Mouse (Mus musculus): Measurements from ENCODE around the gene Arhgap6.
A peak's percentile ranks its signal among the peaks of the same experiment; 100 is the strongest.

Arhgap6 gene

DNA sequence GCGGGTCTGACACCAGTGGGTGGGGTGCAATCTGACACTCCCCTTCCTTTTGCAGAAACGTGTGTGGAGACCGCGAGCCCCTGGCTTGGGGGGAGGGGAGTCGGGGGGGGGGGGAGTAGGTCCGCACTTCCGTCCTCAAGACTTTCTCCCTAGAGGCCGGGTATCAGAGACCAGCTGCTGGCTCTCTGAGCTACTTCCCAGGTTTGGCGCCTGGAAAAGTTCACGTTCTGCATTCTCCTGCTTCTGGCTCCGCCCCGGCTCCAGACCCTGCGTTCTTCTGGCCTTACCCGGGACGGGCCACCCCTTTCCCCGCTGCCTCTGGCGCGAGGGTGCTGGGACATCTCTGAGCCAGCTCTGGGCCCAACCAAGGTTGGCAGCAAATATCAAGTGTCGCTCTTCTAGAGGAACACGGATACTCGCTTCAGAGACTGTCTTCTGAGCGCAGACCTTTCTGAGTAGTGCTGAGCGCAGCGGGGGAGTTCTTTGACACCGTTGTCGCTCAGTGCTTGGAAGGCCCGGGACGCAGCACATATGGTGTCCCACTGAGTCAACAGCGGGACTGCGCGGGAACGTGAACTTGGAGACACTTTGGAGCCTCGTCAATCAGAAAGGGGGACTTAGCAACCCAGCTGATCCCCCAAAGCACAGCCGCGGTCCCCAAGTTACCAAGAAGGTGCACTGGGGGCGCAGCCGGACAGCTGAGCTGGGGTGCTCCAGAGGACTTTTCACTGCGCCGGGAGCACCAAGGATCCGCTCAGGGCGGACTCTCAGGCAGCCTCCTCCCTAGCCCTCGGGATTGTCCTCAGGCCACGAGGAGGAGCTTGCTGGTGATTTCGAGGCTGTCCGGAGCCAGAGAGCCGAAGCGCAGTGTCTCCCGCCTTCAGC lies at the start of gene Arhgap6:
Gene Arhgap6 (plus strand): TSS at position 126 of the 885 bp plus-strand sequence.
- no peak for DNase-seq (ENCODE audit: low spot score)

DNA sequence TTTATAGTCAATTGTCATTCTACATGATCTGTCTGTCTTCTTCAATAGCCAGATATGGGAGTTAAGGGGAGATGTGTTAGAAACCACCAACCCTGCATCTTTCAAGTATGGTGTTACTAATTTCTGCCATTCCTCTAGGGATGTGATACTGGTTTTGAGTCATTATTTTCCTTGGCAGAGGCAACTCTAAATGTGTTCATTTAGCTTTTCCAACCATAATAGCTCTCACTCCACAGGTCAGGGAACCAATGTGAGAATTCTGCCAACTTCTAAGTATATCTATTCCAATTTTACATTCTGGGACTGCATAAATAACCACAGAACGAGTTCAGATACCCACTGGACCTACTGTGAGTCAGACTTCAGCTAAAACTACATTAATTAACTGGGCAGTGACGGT lies 47.9 kb upstream of the Arhgap6 start:
- DNase-seq (ENCODE audit: low spot score): no peak

DNA sequence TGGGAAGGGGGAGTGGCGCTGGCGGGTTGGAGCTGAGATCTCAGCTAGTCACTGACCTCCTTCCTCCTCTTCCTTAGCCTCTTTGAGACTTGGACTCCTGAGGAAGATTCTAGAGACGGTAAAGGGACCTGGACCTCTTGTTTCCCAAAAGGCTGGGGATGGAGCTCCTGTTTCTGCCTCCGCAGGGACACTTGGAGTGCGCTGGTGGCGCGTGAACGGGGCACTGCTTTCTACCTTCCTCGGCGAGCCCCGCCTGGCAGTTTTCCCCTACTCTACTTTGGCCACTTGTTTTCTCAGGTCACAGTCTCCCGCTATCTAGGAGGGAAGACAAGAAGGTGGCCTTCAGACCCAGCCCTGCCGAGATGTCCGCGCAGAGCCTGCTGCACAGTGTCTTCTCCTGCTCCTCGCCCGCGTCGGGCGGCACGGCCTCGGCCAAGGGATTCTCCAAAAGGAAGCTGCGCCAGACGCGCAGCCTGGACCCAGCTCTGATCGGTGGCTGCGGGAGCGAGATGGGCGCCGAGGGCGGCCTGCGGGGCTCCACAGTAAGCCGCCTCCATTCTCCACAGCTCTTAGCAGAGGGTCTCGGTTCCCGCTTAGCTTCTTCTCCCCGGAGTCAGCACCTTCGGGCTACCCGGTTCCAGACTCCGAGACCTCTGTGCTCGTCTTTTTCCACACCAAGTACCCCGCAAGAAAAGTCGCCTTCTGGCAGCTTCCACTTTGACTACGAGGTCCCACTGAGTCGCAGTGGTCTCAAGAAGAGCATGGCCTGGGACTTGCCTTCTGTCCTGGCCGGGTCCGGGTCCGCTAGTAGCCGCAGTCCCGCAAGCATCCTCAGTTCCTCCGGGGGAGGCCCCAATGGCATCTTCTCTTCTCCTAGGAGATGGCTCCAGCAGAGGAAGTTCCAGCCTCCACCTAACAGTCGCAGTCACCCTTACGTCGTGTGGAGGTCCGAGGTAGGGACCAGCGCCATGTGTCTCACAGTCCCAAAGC lies 1.3 kb downstream of the Arhgap6 start:
- no peak for DNase-seq (ENCODE audit: low spot score)

DNA sequence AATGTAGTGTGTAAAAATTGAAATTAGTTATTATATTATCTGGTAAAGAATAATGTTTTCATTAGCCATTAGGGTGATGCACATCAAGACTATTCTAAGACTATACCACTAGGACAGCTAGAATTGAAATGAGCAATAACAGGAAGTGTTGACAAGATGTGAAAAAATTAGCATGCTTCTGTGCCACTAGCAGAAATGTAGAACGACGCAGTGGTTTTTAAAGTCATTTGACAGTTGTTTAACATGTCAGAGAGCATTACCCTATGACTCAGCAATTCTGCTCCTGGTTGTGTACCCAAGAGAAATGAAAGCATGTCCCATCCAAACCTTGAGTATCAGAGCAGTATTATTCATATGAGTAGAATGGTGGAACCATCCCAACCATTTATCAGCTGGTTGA lies 9.8 kb downstream of the Arhgap6 start:
- no peak for DNase-seq (ENCODE audit: low spot score)

DNA sequence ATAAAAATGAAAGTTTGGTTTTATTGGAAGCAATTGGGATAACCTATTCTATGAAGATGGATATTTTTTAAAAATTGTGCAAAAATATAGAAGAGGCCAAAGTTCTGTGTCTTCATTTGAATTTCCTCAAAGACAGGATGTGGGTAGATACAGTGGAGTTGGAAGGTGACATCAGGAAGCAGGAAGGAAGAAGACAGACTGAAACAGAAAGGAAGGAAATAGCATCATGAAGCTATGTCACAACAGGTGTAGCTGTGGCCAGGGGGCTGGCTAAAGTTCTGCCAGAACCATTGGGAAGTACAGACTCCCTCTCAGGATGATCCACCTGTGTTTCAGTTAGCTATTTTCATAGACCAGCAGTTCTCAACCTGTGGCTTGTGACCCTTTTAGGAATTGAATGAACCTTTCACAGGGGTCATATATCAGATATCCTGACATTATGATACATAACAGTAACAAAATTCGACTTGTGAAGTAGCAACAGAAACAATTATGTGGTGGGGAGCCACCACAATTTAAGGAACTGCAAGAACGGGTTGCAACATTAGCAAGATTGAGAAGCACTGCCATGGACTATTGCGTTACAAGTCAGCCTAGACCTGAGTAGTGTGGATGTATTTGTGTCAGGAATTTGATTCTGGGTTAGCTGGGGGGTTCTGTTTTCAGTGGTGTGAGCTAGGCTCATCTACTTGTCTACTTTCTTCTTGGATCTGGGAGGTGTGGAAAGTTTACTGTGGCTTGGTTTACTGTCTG lies 15.8 kb downstream of the Arhgap6 start:
- DNase-seq (ENCODE audit: low spot score): no peak

DNA sequence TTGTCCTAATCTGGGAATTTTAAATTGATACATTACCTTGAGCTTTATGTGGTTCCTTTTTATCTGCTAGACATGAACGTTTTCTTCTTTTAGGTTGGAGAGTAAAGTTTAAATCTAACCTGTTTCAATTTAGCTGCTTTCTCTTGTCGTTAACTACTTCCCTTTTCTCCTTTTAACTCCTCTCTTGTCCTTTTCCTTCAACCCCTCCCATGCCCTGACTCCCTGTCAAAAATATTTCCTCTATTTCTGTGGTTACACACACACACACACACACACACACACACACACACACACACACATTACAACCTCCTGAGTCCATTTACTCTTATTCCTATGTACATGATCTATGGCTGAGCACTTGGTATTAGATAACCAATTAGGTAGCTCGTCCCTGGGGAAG lies 24.0 kb downstream of the Arhgap6 start:
- DNase-seq (ENCODE audit: low spot score): no peak

DNA sequence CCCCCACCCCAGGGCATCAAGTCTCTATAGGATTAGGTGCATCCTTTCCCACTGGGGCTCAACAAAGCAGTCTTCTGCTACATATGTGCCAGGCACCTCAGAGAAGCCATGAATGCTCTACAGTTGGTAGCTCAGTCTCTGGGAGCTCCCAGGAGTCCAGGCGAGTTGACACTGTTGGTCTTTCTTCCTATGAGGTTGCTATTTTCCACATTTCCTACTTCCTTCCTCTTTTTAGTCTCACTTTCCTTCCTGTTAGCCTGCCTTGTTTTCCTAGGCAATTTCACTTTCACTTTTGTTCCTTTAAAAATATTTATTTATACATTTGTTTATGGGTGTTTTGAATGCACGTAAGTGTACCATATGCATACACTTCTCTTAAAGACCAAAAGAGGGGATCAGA lies 29.3 kb downstream of the Arhgap6 start:
- DNase-seq (ENCODE audit: low spot score): no peak

DNA sequence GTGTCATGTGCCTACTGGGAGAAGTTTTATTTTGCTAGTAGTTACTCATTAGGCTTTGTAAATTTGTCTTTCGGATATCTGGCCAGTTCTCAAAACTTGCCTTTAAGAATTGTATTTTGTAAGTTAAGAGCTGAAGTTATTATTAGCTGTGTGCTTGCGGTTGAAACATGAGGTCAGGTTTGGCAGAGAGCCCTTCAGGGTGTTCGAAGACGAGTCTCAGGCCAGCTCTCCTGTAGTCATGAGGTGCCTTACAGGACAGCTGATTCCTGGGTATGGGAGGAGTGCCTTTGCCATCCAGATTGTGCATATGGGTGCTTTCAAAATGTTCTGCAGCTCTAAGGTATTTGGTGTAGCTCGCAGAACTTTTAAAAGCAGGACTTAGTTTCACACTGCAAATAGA lies 37.4 kb downstream of the Arhgap6 start:
- DNase-seq (ENCODE audit: low spot score): no peak

DNA sequence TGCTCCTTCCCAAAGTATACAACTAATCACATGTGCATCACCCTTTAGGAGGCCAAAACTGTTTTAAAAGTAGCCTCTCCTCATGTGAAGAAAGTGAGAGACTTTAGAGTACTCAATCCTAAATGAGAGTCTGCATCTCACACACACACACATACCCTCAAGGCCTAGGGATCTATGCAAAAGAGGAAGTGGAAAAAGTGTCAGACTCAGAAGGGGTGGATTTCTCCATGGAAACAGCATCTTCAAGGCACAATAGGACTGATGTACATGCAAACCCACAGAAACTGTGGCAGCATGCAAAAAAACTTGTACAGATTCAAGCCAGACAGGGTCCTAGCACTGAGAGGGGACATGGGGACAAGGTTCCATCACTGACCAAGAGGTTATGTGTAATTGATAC lies 53.2 kb downstream of the Arhgap6 start:
- no peak for DNase-seq (ENCODE audit: low spot score)

DNA sequence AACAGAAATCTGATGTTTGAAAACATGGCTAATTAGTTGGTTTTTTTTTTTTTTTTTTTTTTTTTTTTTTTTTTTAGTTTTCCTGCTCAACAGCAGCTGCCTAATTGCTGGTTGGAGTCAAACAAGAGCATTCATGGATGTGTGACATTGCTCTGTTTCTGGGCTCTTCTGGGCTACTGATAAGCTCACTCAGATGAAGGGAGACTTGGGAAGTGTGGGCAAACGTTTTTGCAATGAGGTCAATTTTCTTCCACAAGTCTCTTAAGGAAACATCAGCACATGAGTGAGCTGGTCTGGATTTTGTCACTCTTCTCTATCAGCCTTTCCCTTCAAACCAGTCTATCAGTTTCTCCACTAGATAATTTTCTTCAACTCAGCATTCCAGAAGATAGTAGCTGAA lies 79.8 kb downstream of the Arhgap6 start:
- DNase-seq (ENCODE audit: low spot score): no peak

DNA sequence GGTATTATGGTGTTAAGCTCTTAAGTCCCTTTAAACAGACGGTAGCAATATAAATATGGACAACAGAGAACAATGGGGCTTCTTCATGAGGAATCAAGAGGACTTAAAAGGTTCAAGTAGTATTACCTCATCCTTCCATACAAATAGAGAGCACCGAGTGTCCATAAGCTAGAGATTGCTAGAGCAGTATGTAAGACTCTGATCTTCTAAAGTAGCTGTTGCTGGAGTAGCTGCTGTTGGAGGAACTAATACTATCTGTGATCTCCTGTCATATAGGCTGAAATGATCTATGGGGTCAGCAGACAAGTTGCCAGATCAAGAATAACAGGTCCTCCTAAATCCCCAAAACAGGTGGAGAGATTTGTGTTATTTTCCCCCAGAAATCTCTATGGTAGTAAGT lies 108.7 kb downstream of the Arhgap6 start:
- no peak for DNase-seq (ENCODE audit: low spot score)

DNA sequence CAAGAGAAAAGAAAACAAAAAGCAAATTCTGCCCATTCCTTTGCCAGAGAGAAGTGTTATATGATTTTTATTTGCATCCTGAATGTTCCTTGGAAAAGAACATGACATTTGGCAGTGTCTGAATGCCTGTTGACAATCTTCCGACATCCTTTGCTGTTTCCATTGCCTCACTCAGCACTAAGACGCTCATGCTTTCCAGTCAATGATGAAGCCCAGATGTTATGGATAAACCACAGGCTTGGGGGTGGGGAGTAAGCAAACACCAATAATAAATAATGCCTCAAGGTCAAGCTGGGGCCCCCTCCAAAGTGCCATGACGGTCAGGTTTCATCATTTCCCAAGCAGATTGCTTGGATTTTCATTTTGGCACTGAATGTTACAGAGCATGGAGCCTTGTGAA lies 109.2 kb downstream of the Arhgap6 start:
- DNase-seq (ENCODE audit: low spot score): no peak

DNA sequence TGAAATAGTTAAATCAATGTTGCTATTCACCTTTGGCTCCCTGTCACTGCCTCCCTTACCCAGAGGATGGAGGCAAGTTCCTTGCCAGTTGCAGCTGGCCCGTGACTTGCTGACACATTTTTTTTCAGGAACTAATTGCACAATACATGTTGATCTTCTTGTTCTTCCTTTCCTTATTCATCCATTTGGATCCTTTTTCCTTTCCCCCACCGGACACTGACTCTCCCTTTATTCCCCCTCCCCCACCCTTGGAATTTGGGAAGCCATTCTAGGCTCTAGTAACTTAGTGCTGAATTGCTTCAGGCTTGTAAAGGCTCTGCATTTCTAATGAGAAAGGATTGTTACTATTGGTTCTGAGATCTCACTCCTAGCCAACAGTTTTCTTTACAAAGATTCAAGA lies 112.7 kb downstream of the Arhgap6 start:
- DNase-seq (ENCODE audit: low spot score): no peak

DNA sequence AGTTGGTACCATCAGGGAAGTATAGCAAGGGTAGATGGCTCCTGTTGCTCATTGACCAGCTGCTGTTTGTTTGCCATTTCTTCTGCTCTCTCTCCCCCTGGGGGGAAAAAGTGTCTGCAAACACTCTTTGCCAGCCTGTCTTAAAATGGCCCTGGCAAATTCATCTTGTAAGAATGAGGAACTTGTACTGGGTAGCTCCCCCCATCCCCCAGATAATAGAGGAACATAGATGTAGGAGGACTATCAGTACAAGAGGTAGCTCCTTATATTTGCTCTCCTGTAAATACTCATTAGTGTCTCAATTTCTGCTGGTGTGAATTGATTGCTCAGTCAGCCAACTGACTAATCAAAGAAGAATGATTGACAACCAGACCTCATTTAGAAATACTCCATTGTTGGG lies 118.6 kb downstream of the Arhgap6 start:
- no peak for DNase-seq (ENCODE audit: low spot score)

DNA sequence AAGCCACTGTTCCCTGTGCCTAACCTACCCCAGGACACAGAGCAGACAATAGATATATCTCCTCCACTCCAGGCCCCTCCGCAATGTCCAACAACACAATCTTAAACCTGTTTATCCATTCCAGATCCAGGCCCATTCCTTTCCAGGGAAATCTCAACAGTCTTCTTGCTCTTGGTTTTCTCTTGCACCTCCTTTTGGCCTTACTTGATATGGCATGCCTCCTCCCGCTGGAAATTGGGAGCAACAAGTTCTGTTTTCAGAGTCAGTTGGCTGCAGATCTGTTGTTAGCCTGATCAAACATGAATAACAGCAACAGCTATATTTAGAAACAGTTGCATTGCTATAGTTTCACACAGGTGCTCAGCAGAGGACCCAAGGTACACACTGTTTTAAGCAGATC lies 126.0 kb downstream of the Arhgap6 start:
- DNase-seq (ENCODE audit: low spot score): no peak

DNA sequence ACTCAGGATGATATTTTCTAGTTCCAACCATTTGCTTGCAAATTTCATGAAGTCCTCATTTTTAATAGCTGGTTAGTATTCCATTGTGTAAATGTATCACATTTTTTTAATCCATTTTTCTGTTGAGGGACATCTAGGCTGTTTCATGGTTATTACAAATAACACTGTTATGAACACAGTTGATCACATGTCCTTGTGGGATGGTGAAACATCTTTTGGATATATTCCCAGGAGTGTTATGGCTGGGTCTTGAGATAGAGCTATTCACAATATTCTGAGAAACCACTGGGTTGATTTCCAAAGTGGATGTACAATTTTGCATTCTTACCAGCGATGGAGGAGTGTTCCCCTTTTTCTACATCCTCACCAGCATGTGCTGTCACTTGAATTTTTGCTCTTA lies 137.5 kb downstream of the Arhgap6 start:
- DNase-seq (ENCODE audit: low spot score): no peak

DNA sequence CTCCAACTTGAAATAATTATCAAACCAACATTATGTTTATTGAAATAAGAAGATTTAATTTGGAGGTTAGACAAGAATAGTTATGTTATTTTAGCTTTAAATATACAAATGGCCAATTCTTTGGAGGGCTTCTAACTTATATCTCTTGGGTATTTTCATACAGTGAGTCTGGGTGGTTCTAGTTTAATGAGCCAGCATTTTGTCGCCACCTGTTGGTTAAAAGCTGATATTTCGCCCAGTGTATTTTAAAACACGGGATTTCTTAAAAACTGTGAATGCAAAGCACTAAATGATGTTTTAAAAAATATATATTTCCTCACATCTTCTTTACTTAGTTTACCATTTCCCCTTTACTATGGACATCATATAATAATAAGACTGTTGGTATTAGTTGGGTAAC lies 140.5 kb downstream of the Arhgap6 start:
- DNase-seq (ENCODE audit: low spot score): peak; percentile 12

DNA sequence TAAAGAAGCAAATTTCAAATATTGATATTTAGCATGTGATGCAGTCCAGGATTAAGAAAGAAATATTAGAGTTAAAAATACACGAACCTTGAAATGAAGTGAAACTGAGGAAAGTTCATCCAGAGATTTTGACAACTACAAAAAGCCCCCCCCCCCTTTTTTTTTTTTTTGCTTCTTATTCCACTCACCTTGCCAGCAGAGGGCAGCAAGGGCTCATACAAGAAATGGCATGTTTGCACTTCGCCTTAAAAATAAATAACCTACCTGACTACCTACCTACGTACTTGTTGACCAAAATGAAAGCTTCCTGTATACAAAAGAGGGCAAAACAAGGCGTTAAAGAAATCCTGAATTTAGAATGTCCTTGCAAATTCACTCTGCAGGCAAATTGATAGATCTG lies 143.0 kb downstream of the Arhgap6 start:
- DNase-seq (ENCODE audit: low spot score): peak; percentile 3

DNA sequence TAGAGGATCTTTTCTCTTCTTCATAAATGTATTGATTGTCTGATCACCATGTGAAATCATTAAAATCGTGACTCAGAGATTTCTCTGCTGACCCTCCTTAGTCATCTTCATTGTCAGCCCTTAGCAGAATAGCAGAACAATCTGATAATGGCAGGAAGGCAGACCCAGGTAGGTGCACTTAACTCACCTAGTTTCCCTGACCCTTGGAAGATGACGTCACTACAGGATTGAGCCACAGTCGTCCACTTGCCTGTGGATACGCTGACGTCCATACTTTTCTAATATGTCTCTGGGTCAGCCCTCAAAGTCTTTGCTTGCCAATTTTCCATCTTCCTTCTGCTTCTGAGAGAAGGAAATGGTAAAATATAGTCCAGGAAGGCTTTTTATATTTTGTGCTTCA lies 146.8 kb downstream of the Arhgap6 start:
- DNase-seq (ENCODE audit: low spot score): no peak

DNA sequence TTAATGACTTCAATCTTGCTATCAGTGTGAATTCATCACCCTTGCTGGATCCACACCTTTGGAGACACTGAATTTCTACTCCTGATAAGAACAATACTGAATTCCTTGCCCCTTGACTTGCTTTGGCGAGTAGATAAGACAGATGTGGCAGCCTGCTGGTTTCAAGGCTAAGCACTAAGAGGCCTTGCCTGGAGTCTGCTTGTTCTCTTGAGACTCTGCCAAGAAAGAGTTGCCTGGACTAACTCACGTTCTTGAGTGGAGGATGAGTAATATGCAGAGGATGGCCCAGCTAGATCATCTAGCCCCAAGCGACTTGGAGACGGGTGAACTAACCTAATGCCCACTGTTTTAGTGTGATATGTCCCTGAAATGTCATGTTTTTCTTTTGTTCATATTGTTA lies 148.3 kb downstream of the Arhgap6 start:
- no peak for DNase-seq (ENCODE audit: low spot score)

DNA sequence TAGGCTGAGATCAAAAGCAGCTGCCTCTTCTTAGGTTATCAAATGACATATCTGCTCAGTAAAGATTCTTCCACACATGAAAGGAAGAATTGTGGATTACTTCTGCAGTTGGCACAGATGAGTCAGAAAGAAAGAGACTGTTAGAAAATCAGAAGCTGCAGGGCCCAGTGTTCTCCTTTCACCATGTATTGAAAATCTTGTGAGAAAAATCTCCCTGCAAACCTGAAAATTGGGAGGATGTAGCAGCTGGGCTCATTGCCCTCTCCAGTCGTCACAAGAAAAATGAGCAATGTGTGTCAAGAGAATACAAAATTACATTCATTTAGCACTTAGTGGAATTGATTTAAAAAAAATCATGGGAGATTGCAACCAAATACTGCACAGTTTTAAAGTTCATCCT lies 180.5 kb downstream of the Arhgap6 start:
- DNase-seq (ENCODE audit: low spot score): no peak

DNA sequence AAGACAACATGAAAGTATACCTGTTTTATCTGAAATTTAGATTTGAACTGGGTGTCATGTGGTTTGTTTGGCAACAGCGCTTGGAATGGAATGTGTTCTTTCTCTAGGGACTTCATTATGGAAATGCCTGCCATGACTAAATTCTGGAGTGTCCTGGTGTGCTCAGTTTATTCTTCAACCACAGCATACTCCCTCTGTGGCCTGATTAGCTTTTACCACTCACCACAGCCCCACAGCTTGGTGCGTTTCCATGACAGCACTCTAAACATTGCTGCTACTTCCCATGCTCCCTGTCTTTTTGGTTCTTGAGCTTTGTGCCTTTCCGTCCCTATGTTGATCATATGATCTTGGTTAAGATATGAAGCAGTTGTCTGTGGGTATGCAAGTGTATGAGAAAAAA lies 182.9 kb downstream of the Arhgap6 start:
- no peak for DNase-seq (ENCODE audit: low spot score)
